Mouse (Mus musculus) gastrocnemius, postnatal 36 days (tissue): ENCODE measurements around the gene Rnf220. TPM values are rescaled to one million over a fixed set of nuclear protein-coding genes. Genes with fewer than 3 reads are reported as not detected.

ENCODE experiments used
- DNase-seq, 2 experiments: peaks; one replicate each; pipeline ENCODE4 v3.0.0; 2022
- intact Hi-C: fragments of 180-260 bp; cut with DNase I; formaldehyde crosslinking; loops from one replicate; pipeline ENCODE4 v1.15.1; 2025
- total RNA-seq, 2 experiments: library from RNA; stranded (reverse); gene quantifications; 2 replicates each; pipeline ENCODE4 v1.2.3; 2021

Gene Rnf220
- total RNA-seq, 2 experiments from 2014 or later: 43.5 to 46.1 TPM

- intact Hi-C loops: no loop called here
- no peak for DNase-seq
Measured at GRCm38 (mm10) chr4:117491840-117492239, 5.0 kb downstream of the Rnf220 start.

DNA sequence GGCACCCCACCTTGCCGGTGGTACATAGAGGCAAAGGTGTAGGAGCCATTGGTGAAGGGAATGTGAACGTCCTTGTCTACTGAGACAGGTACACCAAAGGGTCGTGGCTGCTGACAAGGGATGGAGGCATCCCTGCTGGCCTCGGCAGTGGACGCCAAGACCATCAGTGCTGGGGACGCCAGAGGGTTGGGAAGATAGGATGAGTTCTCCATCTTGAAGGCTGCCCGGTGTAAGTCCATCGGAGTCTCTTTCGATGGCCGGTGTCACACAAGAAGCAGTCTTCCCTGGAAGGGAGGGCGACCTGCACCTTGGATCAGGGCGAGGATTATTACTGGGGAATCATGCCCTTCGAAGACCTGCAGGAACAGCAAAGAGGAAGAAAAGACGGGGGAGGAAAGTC, 6.9 kb downstream of the Rnf220 start:
- no peak for DNase-seq
- intact Hi-C loops: no loop called here

DNA sequence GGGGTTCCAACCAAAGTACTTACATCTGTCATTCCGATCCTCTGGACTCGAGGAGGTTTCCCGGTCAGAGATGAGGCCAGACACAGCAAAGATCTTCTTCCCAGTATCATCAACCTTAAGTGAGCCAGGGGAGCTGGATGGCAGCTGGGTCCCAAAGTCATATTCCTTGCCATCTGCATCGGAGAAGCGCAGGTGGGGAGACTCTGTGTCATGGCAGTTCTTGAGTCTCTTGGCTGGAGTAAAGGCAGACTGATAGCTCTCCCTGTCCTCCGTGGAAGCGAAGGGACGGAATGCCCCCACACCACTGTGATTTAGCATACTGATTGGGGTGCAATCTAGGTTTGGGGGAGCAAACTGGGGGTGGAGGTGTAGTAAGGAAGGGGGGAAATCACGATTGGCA, 7.3 kb downstream of the Rnf220 start:
- no peak for DNase-seq
- intact Hi-C loops: no loop called here

- DNase-seq: no peak
- intact Hi-C loops: no loop called here
Measured at GRCm38 (mm10) chr4:117487471-117487870, 9.4 kb downstream of the Rnf220 start.

DNA sequence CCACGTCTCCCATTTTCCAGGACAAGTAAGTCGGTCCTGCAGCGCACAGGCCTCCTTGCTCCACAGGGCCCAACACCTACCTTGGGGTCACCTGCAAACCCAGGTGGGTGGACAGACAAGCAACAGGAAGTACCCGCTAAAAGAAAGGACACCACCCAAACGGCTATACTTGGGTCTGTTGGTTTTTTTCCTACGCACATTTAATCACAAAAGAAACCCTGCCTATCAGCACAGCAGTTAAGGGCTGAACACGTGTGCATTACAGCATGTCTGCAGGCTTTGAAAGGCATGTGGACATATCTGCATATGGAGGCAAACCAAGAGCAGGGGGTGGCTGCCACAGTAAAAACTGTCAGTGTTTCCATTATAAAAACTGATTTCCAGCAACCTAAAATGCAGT, 10.7 kb downstream of the Rnf220 start:
- intact Hi-C loops: no loop called here
- DNase-seq: no peak

DNA sequence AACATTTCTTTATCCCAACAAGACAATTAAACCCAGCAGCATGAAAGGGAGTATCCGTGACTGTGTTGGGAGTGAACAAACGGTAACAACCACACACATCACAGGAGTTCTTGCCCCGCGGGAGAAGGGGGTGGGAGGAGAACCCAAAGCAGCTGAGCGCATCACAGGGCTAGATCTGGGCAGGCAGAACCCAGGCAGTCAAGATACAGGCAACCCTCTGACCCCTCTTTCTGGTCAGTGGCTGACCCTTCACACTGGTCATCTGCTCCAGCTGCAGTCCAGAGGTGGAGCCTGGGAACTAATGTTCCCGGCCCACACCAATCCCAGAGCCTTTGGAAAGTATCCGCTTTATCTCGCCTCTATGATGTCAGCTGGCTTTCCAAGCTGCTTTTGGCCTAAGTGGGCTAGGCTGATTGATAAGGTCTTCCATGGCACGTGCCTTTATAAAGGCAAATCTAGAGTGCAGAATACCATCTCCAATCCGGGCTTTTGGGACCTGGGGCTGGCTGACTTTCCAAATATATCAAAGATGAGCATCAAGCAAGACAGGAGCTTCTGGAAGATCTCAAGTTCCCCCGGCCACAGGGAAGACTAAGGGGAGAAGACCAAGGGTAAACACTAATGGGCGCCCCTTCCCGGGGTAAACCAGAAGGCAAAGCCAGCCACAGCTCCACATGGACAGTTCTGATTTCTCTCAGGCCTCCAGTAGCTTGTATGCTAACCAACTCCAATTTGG, 11.6 kb downstream of the Rnf220 start:
- no peak for DNase-seq
- intact Hi-C loops: no loop called here

DNA sequence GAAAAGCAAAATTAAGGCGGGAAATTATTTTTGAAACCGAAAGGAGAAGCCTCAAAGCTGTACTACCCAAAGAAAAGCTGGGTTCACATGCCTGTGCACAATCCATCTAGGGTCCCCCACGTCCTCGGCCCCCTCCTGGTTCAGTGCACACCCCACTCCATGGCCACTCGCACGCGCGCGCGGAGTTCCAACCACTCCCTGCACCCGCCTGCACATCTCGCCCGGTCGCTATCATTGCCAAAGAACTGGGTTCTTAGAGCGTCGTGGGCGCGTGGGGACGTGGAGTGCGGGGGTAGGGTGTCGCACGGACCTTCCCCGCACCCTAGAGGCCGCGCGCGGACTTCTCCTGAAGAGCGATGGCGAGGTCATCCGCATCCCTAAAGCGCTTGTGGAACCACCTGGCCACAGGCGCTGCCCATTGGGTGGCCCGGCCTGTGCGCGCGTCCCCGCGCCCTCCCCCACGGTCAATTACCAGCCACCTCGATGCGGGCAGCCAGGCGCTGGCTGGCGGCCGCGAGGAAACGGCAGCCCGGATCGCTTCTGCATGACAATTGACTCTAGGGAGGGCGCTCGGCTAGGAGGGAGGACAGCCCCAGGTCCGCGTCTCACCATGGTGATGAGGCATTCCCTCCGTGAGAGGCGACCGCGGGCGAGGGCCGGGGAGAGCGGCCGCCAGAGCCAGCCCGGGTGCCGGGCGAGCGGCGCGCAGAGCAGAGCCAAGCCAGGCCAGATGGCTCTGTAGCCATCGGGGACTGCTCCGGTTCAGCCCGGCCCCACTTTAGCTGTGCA, 12.4 kb downstream of the Rnf220 start:
- intact Hi-C loops: no loop called here
- peak in 1 of 2 experiments; percentile 42 for DNase-seq

DNA sequence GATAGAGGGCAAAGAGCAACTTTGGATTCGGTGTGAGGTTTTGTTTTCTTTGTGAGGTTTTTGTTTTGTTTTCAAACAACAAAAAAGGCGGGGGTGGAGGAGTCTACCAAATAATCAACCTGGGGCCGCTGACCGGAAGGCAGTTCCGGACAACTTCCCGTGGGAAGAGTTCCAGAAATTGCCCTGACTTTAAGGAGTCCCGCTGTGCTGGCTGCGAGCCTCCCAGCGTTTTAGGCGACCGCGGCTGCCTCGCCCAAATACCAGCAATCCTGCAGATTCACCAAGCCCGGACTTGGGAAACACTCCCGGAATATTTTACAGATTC, 13.0 kb downstream of the Rnf220 start:
- intact Hi-C loops: no loop called here
- DNase-seq: peak in 1 of 2 experiments; percentile 42

- no peak for DNase-seq
- intact Hi-C loops: no loop called here
Measured at GRCm38 (mm10) chr4:117482103-117482502, 14.7 kb downstream of the Rnf220 start.

DNA sequence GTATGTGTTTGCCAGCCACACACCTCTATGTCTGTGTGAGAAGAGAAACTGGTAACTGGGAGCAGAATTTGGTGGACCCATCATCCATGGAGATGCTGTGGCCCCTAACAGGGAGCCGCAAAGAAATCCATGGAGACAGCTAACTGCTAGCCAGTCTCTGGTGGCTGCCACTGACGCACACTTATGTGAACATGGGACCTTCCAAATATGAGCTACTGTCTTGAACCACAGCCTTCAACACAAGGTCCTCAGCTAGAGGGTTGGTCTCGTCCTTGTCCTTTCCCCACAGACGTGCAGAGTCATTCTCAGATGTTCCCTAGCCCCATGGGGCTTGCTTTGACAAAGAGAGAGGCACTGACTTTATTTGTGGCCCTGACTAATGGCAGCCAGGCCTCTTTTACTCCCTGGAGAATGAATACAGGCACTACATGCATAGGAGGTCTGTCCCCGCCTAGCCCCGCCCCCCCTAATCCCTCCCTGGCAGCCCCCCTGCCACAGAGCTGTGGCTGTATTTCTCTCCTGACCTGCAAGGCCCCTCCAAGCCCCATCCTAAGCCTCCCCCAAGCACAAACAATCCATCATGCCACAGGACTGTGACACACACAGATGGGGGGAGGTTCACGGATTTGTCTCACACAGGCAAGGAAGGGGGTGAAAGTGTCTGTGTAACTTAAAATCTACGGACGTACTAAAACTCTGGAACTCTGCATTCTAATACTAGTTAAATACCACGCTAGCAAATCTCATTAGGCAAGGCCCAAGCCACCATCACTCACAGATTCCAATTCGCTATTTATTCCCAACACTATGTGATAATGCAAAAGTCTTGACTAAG, 16.0 kb downstream of the Rnf220 start:
- intact Hi-C loops: no loop called here
- no peak for DNase-seq

DNA sequence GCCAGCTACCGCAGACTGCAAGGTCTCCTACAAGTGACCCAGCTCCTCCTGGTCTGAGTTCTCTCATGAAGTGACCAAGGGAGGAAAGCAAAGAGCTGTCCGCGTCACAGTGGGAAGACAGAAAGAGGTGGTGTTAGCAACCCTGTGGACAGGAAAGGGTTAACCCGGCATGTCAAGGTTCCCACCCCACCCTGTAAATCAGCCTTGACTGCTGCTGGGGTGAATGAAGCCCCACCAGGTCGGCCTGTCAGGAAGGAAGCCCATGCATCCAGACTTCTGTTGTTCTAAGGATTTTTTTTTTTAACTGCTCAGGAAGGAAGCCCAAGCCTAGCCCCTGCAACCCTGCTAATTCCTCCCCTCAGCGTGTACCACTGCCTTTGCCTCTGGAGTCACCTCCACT, 16.9 kb downstream of the Rnf220 start:
- intact Hi-C loops: no loop called here
- no peak for DNase-seq

GRCm38 (mm10) chr4:117478101-117478673, 18.7 kb downstream of the Rnf220 start:
- no peak for DNase-seq
- intact Hi-C loops: no loop called here

DNA sequence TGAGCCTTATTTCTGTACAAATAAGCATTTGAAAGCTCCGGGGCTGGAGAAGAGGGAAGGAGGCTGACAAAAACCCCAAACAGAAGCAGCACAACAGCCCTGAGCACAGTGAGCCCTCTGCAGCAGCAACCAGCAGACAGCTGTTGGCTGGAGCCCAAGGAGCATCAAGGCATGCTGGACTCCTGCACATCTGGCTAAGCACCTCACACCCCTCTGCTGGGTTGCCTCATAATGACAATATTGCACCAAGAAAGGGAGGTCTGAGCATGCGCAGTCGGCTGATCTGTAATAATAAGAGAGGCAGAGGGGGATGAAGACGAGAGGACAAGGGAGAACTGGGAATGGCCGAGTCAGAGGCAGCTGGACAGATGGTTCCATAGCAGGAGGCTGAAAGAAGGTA, 19.5 kb downstream of the Rnf220 start:
- intact Hi-C loops: no loop called here
- DNase-seq: no peak

DNA sequence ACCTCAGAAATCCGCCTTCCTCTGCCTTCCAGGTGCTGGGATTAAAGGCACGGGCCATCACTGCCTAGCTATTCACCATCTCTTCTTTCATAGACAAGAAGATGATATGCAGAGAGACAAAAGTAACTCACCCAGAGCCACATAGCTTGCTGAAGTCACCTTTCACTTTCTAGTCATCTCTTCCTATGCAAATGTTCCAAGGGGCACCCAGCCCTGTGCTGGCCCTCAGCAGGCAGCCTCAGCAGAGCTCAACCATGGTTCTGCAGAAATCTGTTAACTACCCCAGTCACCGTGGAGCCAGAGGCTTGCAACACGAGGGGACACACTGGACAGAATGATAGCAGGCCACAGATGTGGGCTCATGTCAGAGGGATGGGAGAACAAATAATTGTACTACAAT, 20.1 kb downstream of the Rnf220 start:
- intact Hi-C loops: no loop called here

DNA sequence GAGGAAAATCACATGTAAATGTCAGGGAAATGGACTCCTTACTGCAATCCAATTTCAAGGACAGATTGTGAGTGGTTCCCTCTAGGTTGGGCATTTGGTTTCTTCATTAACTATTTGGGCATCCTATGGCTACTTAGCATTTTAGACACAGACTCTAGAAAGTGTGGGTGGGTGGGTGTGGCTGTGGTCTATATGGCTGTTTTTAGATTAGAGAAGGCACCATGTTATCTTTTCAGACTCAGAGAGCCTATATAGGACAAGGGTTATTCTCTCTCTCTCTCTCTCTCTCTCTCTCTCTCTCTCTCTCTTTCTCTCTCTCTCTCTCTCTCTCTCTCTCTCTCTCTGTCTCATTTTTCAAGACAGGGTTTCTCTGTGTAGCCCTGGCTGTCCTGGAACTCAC, 20.5 kb downstream of the Rnf220 start:
- intact Hi-C loops: no loop called here
- no peak for DNase-seq

More for the DNA sequence above, 20.1 kb downstream of the Rnf220 start:
- no peak for DNase-seq

- DNase-seq: no peak
- intact Hi-C loops: no loop called here
Measured at GRCm38 (mm10) chr4:117473985-117474354, 22.9 kb downstream of the Rnf220 start.

DNA sequence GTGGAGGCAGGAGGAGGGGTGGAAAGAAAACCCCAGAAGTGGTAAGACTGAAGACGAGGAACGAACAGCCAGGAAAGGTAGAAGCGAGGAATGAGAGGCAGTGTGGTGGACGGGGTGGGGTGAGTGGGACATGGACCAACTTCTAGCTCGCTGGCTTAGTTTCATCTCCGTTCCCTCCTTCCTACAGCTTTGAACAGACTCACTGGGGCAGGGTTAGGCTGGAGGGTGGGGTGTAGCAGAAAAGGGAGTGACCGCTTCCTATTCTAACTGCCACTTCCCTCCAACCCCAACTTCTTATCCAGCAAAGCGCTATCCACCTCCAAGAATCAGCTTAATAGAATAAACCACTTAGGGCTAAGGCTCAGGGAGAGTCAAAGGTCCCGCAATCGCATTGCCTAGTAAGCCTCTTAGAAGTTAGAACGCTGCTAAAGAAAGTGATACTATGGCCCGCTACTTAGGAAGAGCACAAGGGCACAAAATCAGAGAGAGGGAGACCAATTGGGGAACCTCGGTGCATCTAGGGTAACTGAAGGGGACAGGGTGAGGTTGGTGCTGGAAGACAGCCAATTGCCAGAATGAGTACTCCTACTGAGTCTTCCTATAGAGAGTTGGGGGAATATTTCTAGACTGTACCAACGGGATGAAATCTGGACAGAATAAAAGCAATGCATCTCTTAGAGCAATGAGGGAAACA, 23.4 kb downstream of the Rnf220 start:
- DNase-seq: no peak
- intact Hi-C loops: no loop called here

DNA sequence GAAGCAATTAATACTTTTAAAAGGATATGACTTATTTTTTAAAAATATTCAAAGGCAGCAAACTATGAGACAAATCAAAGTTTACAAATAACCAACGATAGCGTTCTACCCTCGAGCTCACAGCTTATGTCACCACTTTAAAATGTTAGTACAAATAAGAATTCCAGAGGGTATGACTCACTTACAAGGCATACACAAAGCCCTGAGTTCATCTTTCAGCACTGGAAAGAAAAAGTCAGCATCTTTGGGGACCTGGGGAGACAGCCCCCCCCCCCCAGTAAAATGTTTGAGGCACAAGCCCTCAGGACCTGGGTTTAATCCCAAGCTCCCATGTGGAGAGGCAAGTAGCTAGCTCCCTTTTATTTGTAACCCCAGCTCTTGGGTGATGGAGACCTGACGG, 27.4 kb downstream of the Rnf220 start:
- intact Hi-C loops: no loop called here

DNA sequence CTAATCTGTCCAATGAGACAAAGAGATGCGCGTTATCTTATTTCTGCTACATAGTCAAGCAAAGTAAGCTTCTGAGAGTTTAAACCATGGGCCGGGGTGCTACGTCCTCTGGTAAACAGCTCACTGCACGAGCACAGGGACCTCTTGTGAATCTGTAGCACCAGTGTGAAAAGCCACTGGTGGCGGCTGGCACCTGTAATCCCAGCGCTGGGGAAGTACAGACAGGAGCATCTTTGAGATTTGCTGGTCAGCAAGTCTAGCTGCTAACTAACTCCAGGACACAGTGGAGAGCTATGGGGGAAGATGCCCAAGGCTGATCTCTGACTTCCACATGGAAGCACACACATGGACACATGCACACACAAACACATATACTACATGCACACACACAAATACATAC, 28.9 kb downstream of the Rnf220 start:
- DNase-seq: no peak
- intact Hi-C loops: no loop called here

More for the DNA sequence above, 27.4 kb downstream of the Rnf220 start:
- DNase-seq: no peak

DNA sequence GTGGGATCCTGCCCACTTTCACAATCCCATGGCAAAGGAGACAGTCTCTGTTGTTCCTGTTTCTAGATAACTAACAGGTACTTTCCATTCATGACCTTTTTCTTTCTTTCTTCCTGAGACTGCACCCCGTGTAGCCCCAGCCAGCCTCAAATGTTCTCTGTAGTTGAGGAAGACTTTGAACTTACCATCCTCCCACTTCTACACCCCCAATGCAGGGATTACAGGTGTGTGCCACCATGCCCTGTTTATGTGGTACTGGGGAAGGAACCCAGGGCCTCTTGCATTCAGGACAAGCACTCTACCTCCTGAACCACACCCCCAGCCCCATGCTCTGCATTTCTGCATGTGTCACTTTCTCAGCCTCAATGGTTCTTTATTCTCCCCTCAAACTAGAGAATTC, 47.7 kb downstream of the Rnf220 start:
- DNase-seq: no peak
- intact Hi-C loops: no loop called here
